Mouse (Mus musculus) thymus, adult 2 months (tissue): ENCODE measurements at regions not wholly inside any gene's neighbourhood (a gene's known extent, or its start where the extent isn't known, plus 50 kb on each side); places are given as distances from the start of the nearest gene placed in this dataset.

ENCODE experiments used
- CTCF ChIP-seq: fragments of 200-500 bp; IDR thresholded peaks from 2 replicates; pipeline ENCODE4 v1.5.1; 2012; ENCODE audit warnings: mild to moderate bottlenecking, control low read depth, low read length, moderate library complexity, borderline replicate concordance; ENCODE audit not compliant: control insufficient read depth, poor library complexity, insufficient read depth; ENCODE audit errors: extremely low read depth
- POLR2A ChIP-seq: fragments of 200-500 bp; IDR thresholded peaks from 2 replicates; pipeline ENCODE4 v1.6.1; 2012; ENCODE audit warnings: mild to moderate bottlenecking, low read length, control low read depth, moderate library complexity; ENCODE audit not compliant: control insufficient read depth, poor library complexity, insufficient read depth; ENCODE audit errors: extremely low read depth

DNA sequence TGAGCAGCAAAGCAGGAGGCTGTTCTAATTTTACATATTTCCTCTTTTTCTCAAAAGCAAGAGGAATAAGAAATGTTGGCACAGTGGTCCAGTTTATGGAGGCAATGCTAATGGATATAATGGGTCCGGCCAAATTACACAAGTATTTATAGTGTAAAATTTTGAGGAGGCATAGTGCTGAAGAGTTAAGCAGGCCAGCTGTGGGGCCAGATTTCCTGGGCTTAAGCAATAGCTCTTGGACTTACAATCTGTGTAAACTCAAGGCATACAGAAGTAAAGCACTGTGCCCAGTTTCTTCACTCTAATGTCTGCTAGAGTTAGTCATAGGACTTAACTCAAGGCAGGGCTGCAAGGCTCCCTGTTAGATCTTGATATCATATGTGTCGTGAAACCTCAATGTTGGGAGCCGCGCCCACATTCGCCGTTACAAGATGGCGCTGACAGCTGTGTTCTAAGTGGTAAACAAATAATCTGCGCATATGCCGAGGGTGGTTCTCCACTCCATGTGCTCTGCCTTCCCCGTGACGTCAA is 2094.9 kb downstream of the 4930444P10Rik start:
- TF ChIP-seq CTCF (no peak), POLR2A (no peak)
